Mouse (Mus musculus) testis, adult 2 months (tissue): ENCODE data around the gene Cygb. TPM values are rescaled to one million over a fixed set of nuclear protein-coding genes. Genes with fewer than 3 reads are reported as not detected.
A peak's percentile ranks its signal among the peaks of the same experiment; 100 is the strongest.

Source experiments
- H3K27ac ChIP-seq: fragments of 200-500 bp; 2 replicates; pipeline ENCODE4 v1.5.1; 2012; ENCODE audit warnings: low read depth, low read length; ENCODE audit not compliant: control insufficient read depth, insufficient read depth
- H3K27me3 ChIP-seq: fragments of 200-500 bp; 2 replicates; pipeline ENCODE4 v1.6.1; 2012; ENCODE audit warnings: mild to moderate bottlenecking, low read length, moderate library complexity; ENCODE audit not compliant: control insufficient read depth, insufficient read depth
- H3K36me3 ChIP-seq: fragments of 200-500 bp; 2 replicates; pipeline ENCODE4 v1.6.1; 2012; ENCODE audit warnings: mild to moderate bottlenecking, low read length; ENCODE audit not compliant: control insufficient read depth, insufficient read depth
- H3K4me1 ChIP-seq: fragments of 200-500 bp; 2 replicates; pipeline ENCODE4 v1.6.1; 2012; ENCODE audit warnings: low read length; ENCODE audit not compliant: control insufficient read depth, insufficient read depth
- H3K4me3 ChIP-seq: fragments of 200-500 bp; 2 replicates; pipeline ENCODE4 v1.5.1; 2012; ENCODE audit warnings: low read depth, mild to moderate bottlenecking, low read length, moderate library complexity, mixed read lengths; ENCODE audit not compliant: control insufficient read depth
- CTCF ChIP-seq: fragments of 200-500 bp; IDR thresholded peaks from 2 replicates; pipeline ENCODE4 v1.5.1; 2012; ENCODE audit warnings: low read depth, mild to moderate bottlenecking, inconsistent platforms, low read length, moderate library complexity; ENCODE audit not compliant: control insufficient read depth, insufficient read depth, insufficient replicate concordance
- POLR2A ChIP-seq: fragments of 200-500 bp; IDR thresholded peaks from 2 replicates; pipeline ENCODE4 v1.6.1; 2012; ENCODE audit warnings: low read depth, mild to moderate bottlenecking, inconsistent platforms, low read length, moderate library complexity; ENCODE audit not compliant: control insufficient read depth
- polyA plus RNA-seq: library from polyadenylated mRNA; depleted of rRNA; stranded (reverse); fragments of >200 nt; gene quantifications from 2 replicates; pipeline ENCODE4 v1.2.3, GENCODE M21; 2012

Gene Cygb
- polyA plus RNA-seq, 1 experiment = 3.7 TPM

DNA sequence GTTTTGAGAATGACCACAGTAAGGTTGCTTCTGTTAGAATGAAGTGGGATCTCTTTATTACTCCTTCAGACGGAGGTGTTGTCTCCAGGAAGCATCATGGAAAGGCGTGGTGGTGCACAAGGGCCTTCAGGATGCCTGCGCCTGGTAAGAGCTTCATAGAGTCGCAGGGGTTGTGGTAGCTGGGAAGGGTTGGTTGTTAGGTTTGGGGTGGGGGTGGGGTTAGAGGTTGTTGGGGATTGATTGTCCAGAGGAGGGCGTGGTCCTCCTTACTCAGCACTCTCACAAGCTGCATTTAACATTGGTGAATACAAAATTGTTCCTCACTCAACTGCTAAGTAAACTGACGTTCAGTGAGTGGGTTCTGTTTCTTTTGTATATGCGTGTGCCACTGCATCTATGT, 18.5 kb upstream of the Cygb start:
- H3K27ac ChIP-seq = no peak overlapping the region
- peak overlapping the region; percentile 94 for H3K4me3 ChIP-seq
- H3K36me3 ChIP-seq = peaks cover 2% of the 10 kb centered on the region; the same call in 1 of the 2 replicates
- no peak for TF ChIP-seq POLR2A
- TF ChIP-seq CTCF = no peak
- H3K27me3 ChIP-seq = no peaks in the 10 kb centered on the region
- peaks cover 18% of the 10 kb centered on the region for H3K4me1 ChIP-seq

DNA sequence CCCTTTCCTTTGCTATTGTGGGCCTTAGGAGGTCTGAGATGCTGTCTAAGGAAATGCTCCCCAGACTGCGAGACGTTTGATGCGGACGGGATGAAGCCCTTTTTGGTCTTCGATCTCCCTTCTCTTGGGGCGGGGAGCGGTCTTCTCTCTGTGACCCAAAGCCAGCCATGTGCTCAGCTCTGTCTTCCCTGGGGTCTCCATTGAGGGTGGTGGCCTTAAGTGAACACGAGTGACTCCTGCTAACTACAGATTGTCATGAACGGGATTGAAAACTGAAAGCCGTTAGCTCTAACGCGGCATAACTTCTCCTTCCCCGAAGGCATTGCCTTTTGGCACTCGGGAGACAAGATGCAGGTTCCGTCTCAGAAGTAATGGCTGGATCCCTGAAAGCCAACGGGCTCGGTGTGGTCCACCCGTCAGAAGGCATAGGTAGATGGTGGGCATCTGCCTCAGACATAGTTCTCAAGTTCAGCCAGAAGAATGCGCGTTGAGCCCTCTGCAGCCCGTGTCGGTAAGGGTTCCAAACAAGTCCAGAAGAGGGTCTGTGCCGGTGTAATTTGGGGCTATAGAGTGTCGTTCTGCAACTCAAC, 17.8 kb upstream of the Cygb start:
- TF ChIP-seq POLR2A (no peak), CTCF (no peak)
- peaks cover 18% of the 10 kb centered on the region for H3K4me1 ChIP-seq
- no peaks in the 10 kb centered on the region for H3K27me3 ChIP-seq
- peak overlapping the region; percentile 87 for H3K27ac ChIP-seq
- H3K4me3 ChIP-seq = peak overlapping the region; percentile 94
- peaks cover 2% of the 10 kb centered on the region; the same call in 1 of the 2 replicates for H3K36me3 ChIP-seq

DNA sequence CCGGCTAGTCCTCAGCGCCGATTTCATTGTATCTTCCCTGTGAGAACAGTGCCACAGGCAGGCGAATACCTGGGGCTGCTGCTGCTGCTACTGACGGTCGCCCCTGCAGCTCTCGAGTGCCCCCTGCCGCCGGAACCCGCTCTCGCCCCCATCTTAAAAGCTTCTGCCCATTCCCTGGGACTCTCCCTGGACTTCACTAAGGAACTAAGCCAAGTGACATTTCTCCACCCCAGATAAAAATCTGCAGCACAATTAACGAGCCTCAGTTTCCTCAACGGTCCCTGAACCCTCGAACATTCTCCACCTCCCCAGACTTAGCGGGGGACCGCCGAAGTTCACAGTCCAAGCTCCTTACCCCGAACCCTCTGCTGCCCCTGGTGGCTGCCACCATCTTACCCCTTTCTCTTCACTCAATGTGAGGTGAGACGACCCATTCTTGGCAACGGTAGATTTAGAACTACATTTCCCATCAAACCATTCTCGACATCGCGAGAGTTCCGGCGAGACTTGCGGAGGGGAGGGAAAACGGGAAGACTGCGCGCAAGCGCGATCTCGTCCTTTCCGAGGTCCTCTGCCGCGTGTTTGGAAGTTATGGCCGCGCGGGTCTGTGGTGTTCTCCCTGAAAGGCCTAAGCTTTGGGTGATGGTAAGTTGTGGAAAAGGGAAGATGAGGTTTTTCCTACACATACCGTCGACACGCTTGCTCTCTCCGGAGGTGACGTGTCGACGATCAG, 17.2 kb upstream of the Cygb start:
- Histone ChIP-seq H3K36me3 (peaks cover 2% of the 10 kb centered on the region; the same call in 1 of the 2 replicates), H3K4me1 (peaks cover 18% of the 10 kb centered on the region), H3K27ac (peak overlapping the region; percentile 87), H3K27me3 (no peaks in the 10 kb centered on the region), H3K4me3 (peak overlapping the region; percentile 94)
- TF ChIP-seq CTCF (peak; percentile 67), POLR2A (peak; percentile 95)

DNA sequence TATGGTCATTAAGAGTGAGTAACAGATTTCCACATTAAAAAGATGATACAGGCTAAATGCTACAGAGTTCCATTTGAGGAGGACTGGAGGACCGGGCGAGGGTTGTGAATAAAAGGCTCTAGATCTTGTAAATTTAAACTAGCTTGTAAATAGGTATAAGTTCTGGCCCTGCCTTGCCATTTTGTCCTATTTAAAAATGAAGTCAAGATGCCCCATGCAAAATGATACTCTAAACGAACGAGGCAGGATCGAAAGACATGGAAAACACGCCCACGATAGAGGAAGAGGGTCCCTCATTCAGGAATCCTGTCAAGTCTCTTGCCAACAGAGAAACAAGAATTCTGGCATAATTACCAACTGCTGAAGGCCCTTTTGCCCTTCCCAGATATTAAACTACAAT, 16.3 kb upstream of the Cygb start:
- TF ChIP-seq POLR2A = no peak
- no peak for TF ChIP-seq CTCF
- no peaks in the 10 kb centered on the region for H3K27me3 ChIP-seq
- H3K27ac ChIP-seq = no peak overlapping the region
- peaks cover 18% of the 10 kb centered on the region for H3K4me1 ChIP-seq
- H3K4me3 ChIP-seq = peak overlapping the region; percentile 94
- H3K36me3 ChIP-seq = peaks cover 2% of the 10 kb centered on the region; the same call in 1 of the 2 replicates

DNA sequence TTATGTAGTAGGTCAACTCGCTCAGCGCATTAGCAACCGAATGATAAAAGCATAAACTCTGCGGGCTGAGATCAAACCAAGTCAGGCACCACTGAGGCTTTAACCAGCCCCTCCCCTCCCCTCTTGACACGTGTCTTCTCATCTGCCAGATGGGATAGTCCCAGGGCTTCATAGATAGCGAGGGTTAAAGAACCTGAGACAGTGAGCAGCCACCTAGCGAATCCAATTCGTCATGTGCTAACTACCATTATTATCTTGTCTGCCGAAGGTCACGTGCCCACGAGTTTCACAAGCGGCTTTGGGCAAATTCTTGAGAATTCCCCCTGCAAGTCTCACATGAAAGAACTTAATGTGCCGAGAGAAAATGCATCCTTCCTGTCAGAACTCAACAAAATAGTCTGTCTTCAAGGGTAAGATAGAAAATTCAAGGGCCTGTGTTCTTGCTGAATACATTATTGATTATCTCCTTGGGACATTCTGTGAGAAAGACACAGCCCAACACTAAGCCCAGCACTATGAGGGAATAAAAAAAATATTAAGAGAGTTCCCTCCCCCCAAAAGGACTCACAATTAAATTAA, 15.8 kb upstream of the Cygb start:
- Histone ChIP-seq H3K36me3 (peaks cover 2% of the 10 kb centered on the region; the same call in 1 of the 2 replicates), H3K4me3 (peak overlapping the region; percentile 40; the same call in 1 of the 2 replicates), H3K27me3 (no peaks in the 10 kb centered on the region), H3K4me1 (peaks cover 18% of the 10 kb centered on the region), H3K27ac (no peak overlapping the region)
- no peak for TF ChIP-seq POLR2A
- no peak for TF ChIP-seq CTCF

- peaks cover 18% of the 10 kb centered on the region for H3K4me1 ChIP-seq
- no peaks in the 10 kb centered on the region for H3K27me3 ChIP-seq
- no peak overlapping the region; the same call in 1 of the 2 replicates for H3K4me3 ChIP-seq
- H3K36me3 ChIP-seq = peaks cover 2% of the 10 kb centered on the region; the same call in 1 of the 2 replicates
- H3K27ac ChIP-seq = no peak overlapping the region; the same call in 1 of the 2 replicates
- no peak for TF ChIP-seq CTCF
Observed at GRCm38 (mm10) chr11:116669316-116669715, 15.2 kb upstream of the Cygb start.

GRCm38 (mm10) chr11:116668839-116669238, 14.7 kb upstream of the Cygb start:
- no peaks in the 10 kb centered on the region for H3K27me3 ChIP-seq
- H3K4me1 ChIP-seq = peaks cover 19% of the 10 kb centered on the region
- TF ChIP-seq POLR2A (no peak), CTCF (0 out of 2 replicates have a peak, but pooled peaks have one; percentile 0)
- peak overlapping the region; percentile 59; the same call in 1 of the 2 replicates for H3K27ac ChIP-seq
- H3K36me3 ChIP-seq = peaks cover 2% of the 10 kb centered on the region; the same call in 1 of the 2 replicates
- H3K4me3 ChIP-seq = no peak overlapping the region
